Mouse (Mus musculus) frontal cortex, postnatal 36 days (tissue): ENCODE results near the gene Pilra.
"Not testable (repeated sequence)": the region's sequence is repeated elsewhere in the genome, so short reads cannot be mapped to it uniquely, and the experiment has no call there.

ENCODE experiments used
- DNase-seq, 2 experiments: peaks; one replicate each; pipeline ENCODE4 v3.0.0; 2022; ENCODE audit warnings: low spot score in 2 of 2

Pilra gene

DNA sequence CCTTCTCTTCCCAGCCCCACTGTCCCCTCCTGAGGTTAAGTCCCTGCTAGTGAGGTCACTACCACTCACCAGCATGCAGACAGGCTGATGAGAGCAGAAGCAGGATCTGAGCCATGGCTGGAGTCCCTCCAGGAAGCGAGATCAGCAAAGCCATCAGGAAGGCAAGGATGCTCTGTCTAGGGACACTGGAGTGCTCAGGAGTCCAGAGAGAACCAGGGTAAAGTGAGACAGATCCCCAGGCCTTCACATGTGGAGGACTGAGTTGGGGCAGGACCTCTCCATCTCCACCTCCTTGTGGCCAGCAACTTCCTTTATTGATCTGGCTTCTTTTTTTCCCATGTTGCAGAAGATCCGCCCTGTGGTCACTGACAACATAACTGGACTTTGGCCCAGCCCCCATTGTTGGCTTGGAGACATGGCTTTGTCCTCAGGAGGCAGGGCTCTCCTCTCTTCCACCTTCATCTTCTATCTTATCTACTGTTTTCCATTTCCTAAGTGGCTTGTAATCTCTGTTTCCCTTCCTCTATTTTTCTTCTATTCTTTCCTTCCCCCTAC, at the start of gene Pilra:
Pilra (minus strand) TSS at position 316 of the 555 bp plus-strand sequence.
- DNase-seq = not testable (repeated sequence)

GRCm38 (mm10) chr5:137883345-137883744, 47.3 kb upstream of the Pilra start:
- no peak for DNase-seq

DNA sequence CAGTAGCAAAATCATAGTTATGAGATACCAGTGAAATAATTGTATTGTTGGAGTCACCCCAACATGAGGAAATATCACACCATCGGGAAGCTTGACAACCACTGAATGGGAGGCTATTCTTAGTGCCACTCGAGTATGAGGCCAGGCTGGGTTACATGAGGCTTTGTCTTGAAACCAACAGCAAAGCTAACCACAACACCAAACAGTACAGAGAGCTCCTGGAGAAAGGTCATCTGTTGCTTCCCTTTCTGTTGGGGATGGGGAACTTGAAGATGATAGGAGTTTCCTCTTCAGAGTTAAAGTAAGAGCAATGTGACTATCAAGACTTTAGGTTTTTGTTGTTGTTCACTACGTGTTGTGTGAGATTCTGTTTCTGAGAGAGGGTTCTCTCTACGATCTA, 46.8 kb upstream of the Pilra start:
- DNase-seq = no peak

DNA sequence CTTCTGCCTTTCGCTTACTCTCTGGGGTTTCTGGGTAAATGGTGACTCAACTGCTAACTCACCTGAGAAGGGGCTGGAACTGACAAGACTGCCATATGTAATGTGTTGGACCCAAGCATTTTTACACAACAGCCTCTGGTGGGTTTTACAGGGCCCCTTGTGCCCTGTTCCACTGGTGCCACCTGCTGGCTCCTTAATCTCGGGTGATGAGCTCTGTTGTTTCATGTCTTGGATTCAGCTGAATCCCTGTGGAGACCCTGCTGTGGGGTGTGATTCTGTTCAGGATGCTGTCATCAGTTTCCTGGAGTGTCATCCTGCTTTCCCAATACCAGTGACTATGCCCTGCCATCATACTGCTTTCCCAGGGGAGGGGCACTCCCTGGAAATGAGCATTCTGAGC, 41.8 kb upstream of the Pilra start:
- DNase-seq = peak; percentile 2 to 11

- no peak for DNase-seq
Observed at GRCm38 (mm10) chr5:137875054-137875453, 39.0 kb upstream of the Pilra start.

- DNase-seq = not testable (repeated sequence)
Observed at GRCm38 (mm10) chr5:137872381-137872702, 36.3 kb upstream of the Pilra start.

- not testable (repeated sequence) for DNase-seq
Observed at GRCm38 (mm10) chr5:137871644-137872380, 35.7 kb upstream of the Pilra start, which contains the start of gene Pilrb2. TSS of gene Pilrb2 (minus strand) at chr5:137871815.

DNA sequence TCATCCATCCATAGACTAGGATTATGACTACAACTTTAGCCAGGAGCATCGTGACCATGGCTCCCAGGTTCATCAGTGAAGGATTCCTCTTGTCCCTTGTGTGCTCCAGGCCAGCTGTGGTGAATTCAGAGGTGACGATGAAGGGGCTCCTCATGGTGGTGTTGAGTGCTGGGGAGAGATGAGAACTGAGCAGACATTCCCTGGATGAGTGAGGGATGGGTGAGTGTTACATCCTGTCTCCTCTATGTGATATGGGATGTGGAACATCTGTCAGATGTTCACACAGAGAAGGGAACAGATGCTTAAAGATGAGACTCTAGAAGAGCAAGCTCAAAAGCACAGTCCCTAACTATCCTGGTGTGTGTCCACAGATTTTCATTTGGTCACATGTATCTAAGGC, 32.5 kb upstream of the Pilra start:
- DNase-seq = not testable (repeated sequence)

DNA sequence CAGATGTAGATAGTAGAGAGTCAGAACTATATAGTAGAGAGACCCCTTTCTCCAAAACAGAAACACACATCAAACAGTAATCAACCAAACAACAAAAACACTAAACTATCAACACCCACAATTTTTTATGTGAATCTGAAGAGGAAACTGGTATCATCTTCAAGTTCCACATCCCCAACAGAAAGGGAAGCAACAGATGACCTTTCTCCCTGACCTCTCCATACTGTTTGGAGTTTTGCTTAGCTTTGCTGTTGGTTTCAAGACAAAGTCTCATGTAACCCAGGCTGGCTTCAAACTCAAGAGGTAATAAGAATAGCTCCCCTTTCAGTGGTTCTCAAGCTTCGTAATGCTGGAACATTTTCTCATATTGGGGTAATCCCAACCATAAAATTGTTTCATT, 27.9 kb upstream of the Pilra start:
- not testable (repeated sequence) for DNase-seq

- not testable (repeated sequence) for DNase-seq
Observed at GRCm38 (mm10) chr5:137857960-137858710, 22.1 kb upstream of the Pilra start, which contains the start of gene Pilrb1. TSS of gene Pilrb1 (minus strand) at chr5:137858106.

DNA sequence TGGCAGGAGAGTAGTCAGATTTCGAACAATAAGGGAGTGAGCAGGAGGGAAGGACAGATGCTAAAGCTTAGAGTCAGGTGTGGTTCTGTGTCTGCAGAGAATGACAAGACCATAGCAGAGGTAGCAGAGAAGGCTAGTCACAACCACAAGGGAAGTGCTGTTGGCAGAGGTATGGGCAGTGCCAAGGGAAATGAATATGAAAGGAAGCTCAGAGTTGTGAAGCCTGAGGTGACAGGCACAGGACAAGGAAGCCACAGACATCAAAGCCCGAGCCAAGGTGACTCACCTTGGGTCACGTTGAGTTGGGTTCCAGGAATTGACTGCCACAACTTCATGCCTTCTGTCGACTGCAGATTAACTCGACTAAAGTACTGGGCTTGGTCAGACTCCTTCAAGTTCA, 20.8 kb upstream of the Pilra start:
- DNase-seq = not testable (repeated sequence)

DNA sequence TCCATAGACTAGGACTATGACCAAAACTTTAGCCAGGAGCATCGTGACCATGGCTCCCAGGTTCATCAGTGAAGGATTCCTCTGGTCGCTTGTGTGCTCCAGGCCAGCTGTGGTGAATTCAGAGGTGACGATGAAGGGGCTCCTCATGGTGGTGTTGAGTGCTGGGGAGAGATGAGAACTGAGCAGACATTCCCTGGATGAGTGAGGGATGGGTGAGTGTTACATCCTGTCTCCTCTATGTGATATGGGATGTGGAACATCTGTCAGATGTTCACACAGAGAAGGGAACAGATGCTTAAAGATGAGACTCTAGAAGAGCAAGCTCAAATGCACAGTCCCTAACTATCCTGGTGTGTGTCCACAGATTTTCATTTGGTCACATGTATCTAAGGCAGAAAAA, 18.8 kb upstream of the Pilra start:
- DNase-seq = not testable (repeated sequence)

- not testable (repeated sequence) for DNase-seq
Observed at GRCm38 (mm10) chr5:137850313-137850712, 14.2 kb upstream of the Pilra start.

GRCm38 (mm10) chr5:137837110-137837509, 1.0 kb upstream of the Pilra start:
- not testable (repeated sequence) for DNase-seq

DNA sequence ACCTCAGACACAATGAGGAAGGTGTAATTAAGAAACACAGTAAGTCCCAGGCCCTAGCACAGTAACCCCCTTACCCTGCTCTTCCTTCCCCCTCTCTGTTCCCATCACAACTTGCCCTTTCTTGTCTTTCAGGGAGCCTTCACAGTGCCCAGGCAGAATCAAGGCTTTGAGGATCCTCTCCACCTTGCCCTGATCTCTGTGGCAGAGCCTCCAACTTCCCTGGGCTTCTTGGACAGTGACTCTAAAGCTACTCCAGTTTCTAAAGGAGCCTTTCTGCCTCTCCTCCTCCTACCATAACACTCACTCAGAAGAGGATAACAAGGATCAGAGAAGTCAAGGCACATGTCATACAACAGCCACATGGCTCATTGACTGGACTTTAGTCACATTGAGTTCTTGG, 530 bp upstream of the Pilra start:
- DNase-seq = no peak

GRCm38 (mm10) chr5:137833500-137833899, 2.6 kb downstream of the Pilra start:
- DNase-seq = no peak

DNA sequence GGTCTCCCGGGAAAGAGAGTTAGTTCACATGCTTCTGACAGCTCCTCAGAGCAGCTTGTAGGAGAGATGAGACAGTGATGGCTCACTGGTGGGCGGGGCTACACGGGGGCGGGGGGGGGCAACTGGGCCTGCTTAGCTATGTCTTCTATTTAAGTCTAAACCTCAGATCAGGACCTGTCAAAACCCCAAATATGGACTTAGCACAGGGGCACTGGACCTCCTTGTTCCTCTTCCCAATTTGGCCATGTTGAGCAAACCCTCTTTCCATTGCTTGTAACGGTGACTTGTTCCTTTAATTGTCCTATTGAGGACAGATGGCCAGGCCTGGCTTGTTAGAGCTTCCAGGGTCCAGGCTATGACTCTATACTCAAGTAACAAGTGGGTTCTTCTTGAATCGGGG, 4.6 kb downstream of the Pilra start:
- DNase-seq = no peak

DNA sequence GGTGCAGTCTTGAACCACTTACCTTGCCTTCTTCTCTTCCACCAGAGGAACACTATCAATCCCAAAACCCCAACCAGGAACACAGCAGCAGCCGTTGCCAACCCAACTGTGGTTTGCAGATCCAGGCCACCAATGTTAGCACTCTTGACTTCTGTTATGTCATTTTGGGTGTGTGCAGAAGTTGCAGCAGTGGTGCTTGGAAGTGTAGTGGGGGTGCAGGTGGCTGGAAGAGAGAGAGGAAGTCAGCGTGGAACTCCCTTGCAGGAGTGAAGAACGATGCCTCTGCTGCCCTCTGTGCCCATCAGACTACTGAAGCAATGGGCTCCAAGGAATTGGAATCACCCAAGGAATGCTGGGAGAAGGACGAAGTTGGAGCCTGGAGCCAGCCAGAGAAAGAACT, 5.0 kb downstream of the Pilra start:
- no peak for DNase-seq

- DNase-seq = no peak
Observed at GRCm38 (mm10) chr5:137830238-137830637, 5.8 kb downstream of the Pilra start.

DNA sequence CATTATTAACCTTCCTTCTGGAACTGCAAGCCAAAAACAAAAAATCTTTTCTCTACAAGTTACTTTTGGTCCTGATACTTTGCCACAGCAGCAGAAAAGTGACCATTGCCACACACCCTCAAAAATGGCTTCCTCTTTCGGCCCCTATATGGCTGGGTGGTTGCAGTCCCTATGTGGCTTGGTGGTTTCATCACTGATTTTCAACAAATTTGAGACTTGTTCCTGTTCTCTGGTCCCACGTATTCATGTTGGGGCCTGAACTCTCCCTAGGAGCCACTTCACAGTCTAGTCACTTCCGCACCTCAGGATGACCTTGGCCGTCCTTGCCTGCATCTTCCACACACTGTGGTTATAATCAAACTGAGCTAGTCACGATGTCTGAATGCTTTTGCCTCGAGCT, 7.4 kb downstream of the Pilra start:
- no peak for DNase-seq

- DNase-seq = no peak
Observed at GRCm38 (mm10) chr5:137826421-137826820, 9.7 kb downstream of the Pilra start.

GRCm38 (mm10) chr5:137825971-137826370, 10.1 kb downstream of the Pilra start:
- DNase-seq = no peak

- no peak for DNase-seq
Observed at GRCm38 (mm10) chr5:137825030-137825429, 11.1 kb downstream of the Pilra start.
